Mouse (Mus musculus) CH12.LX (cell line): Measurements from ENCODE around the gene Gm49387. TPM values are rescaled to one million over a fixed set of nuclear protein-coding genes. Genes with fewer than 3 reads are reported as not detected.

Experiments used
- DNase-seq: peaks from one replicate; pipeline ENCODE4 v3.0.0-alpha.2; 2013; ENCODE audit errors: extremely low read depth
- H3K27ac ChIP-seq: 2 replicates; pipeline ENCODE4 v1.5.1; 2012; ENCODE audit warnings: low read depth, mild to moderate bottlenecking, control low read depth, moderate library complexity; ENCODE audit not compliant: insufficient read depth
- H3K27me3 ChIP-seq: replicated peaks from 2 replicates; pipeline ENCODE3; 2012; ENCODE audit warnings: inconsistent platforms
- H3K36me3 ChIP-seq, 2 experiments: replicated peaks in 1 of 2; 2 replicates each; pipeline versions ENCODE3 to v1.6.1; 2012; ENCODE audit warnings: inconsistent platforms in 1 of 2, low read length in 1 of 2, mild to moderate bottlenecking in 1 of 2, mixed read lengths in 1 of 2, moderate library complexity in 1 of 2; ENCODE audit not compliant: control insufficient read depth in 1 of 2, insufficient read depth in 1 of 2
- H3K4me1 ChIP-seq, 2 experiments: 2 replicates each; pipeline ENCODE4 v1.6.1; 2012; ENCODE audit warnings: inconsistent platforms in 1 of 2, moderate library complexity in 1 of 2; ENCODE audit not compliant: insufficient read depth in 2 of 2, control insufficient read depth in 1 of 2
- H3K4me2 ChIP-seq: 2 replicates; pipeline ENCODE4 v1.6.1; 2012; ENCODE audit warnings: low read depth, mild to moderate bottlenecking, control low read depth; ENCODE audit not compliant: poor library complexity, insufficient read depth, severe bottlenecking
- H3K4me3 ChIP-seq, 3 experiments: fragments of 150-350 bp in 1 of 3; sonication (generic) in 1 of 3; replicated peaks in 1 of 3; 2 replicates each; pipeline versions ENCODE3 to v1.5.1; 2011 to 2012; ENCODE audit warnings: low read depth in 2 of 3, low read length in 2 of 3, mild to moderate bottlenecking in 2 of 3, moderate library complexity in 2 of 3, control low read depth in 1 of 3, improper control_type of control experiment in 1 of 3, inconsistent platforms in 1 of 3, mixed read lengths in 1 of 3; ENCODE audit not compliant: poor library complexity in 1 of 3
- H3K79me2 ChIP-seq: replicated peaks from 2 replicates; pipeline ENCODE4 v1.6.1; 2012; ENCODE audit warnings: mild to moderate bottlenecking, moderate library complexity; ENCODE audit not compliant: control insufficient read depth, poor library complexity, insufficient read depth, severe bottlenecking; ENCODE audit errors: extremely low read depth
- H3K9ac ChIP-seq: 2 replicates; pipeline ENCODE4 v1.6.1; 2012; ENCODE audit warnings: low read depth, mild to moderate bottlenecking, control low read depth, moderate library complexity; ENCODE audit not compliant: insufficient read depth
- H3K9me3 ChIP-seq: replicated peaks from 2 replicates; pipeline ENCODE3; 2012; ENCODE audit warnings: low read length, inconsistent platforms, mixed read lengths
- BHLHE40 ChIP-seq: IDR thresholded peaks from 2 replicates; pipeline ENCODE4 v1.6.1; 2011; ENCODE audit warnings: mild to moderate bottlenecking, low read depth, low read length, improper control_type of control experiment
- CHD2 ChIP-seq: IDR thresholded peaks from 2 replicates; pipeline ENCODE4 v1.6.1; 2011; ENCODE audit warnings: low read length, improper control_type of control experiment
- CTCF ChIP-seq, 2 experiments: IDR thresholded peaks in 1 of 2; conservative IDR thresholded peaks in 1 of 2; 2 replicates each; pipeline ENCODE4 v1.5.1; 2011 to 2012; ENCODE audit warnings: low read depth in 2 of 2, low read length in 2 of 2, improper control_type of control experiment in 1 of 2, inconsistent platforms in 1 of 2, mild to moderate bottlenecking in 1 of 2, moderate library complexity in 1 of 2
- E2F4 ChIP-seq: IDR thresholded peaks from 2 replicates; pipeline ENCODE4 v1.6.1; 2011; ENCODE audit warnings: low read depth, low read length, improper control_type of control experiment; ENCODE audit not compliant: insufficient replicate concordance
- ELF1 ChIP-seq: IDR thresholded peaks from 2 replicates; pipeline ENCODE4 v1.6.1; 2014; ENCODE audit warnings: low read depth, mild to moderate bottlenecking, inconsistent platforms, low read length, improper control_type of control experiment
- ETS1 ChIP-seq: conservative IDR thresholded peaks from 2 replicates; pipeline ENCODE4 v1.6.1; 2012; ENCODE audit warnings: low read depth, mild to moderate bottlenecking, inconsistent platforms, low read length, improper control_type of control experiment, moderate library complexity
- IRF4 ChIP-seq: IDR thresholded peaks from 2 replicates; pipeline ENCODE4 v1.6.1; 2014; ENCODE audit warnings: low read depth, mild to moderate bottlenecking, inconsistent platforms, low read length, improper control_type of control experiment
- JUND ChIP-seq: conservative IDR thresholded peaks from 2 replicates; pipeline ENCODE4 v1.6.1; 2011; ENCODE audit warnings: low read depth, low read length, improper control_type of control experiment
- KAT2A ChIP-seq: IDR thresholded peaks from 2 replicates; pipeline ENCODE4 v1.6.1; 2012; ENCODE audit warnings: low read length, improper control_type of control experiment, inconsistent platforms; ENCODE audit not compliant: insufficient replicate concordance
- MEF2A ChIP-seq: IDR thresholded peaks from 2 replicates; pipeline ENCODE4 v1.6.1; 2014; ENCODE audit warnings: low read depth, mild to moderate bottlenecking, inconsistent platforms, low read length, improper control_type of control experiment, borderline replicate concordance
- NELFE ChIP-seq: IDR thresholded peaks from 2 replicates; pipeline ENCODE4 v1.6.1; 2011; ENCODE audit warnings: low read depth, low read length, improper control_type of control experiment
- RAD21 ChIP-seq: IDR thresholded peaks from 2 replicates; pipeline ENCODE4 v1.6.1; 2011; ENCODE audit warnings: low read depth, mild to moderate bottlenecking, low read length, improper control_type of control experiment, moderate library complexity
- RCOR1 ChIP-seq: conservative IDR thresholded peaks from 2 replicates; pipeline ENCODE4 v1.6.1; 2012; ENCODE audit warnings: low read depth, mild to moderate bottlenecking, inconsistent platforms, low read length, improper control_type of control experiment
- SIN3A ChIP-seq: IDR thresholded peaks from 2 replicates; pipeline ENCODE4 v1.6.1; 2012; ENCODE audit warnings: low read length, improper control_type of control experiment, inconsistent platforms
- TBP ChIP-seq: conservative IDR thresholded peaks from 2 replicates; pipeline ENCODE4 v1.6.1; 2011; ENCODE audit warnings: low read depth, low read length, improper control_type of control experiment
- USF2 ChIP-seq: conservative IDR thresholded peaks from 2 replicates; pipeline ENCODE4 v1.6.1; 2011; ENCODE audit warnings: low read depth, low read length, improper control_type of control experiment
- ZC3H11A ChIP-seq: IDR thresholded peaks from 2 replicates; pipeline ENCODE4 v1.6.1; 2012; ENCODE audit warnings: low read depth, mild to moderate bottlenecking, inconsistent platforms, low read length, improper control_type of control experiment
- ZMIZ1 ChIP-seq: IDR thresholded peaks from 2 replicates; pipeline ENCODE4 v1.6.1; 2012; ENCODE audit warnings: low read depth, mild to moderate bottlenecking, inconsistent platforms, low read length, improper control_type of control experiment
- dilution Hi-C: fragments of 300-500 bp; cut with MboI; formaldehyde crosslinking; loops from 2 replicates; pipeline ENCODE4 v1.14.3; 2020; ENCODE audit warnings: low sequenced_read_pairs; ENCODE audit not compliant: extremely low pct_unique_long_range_greater_than_20kb, extremely low pct_ligation_motif_present
- in situ Hi-C: fragments of 300-500 bp; cut with MboI; formaldehyde crosslinking; loops from 3 replicates; pipeline ENCODE4 v1.14.3; 2019; ENCODE audit warnings: low sequenced_read_pairs, low pct_ligation_motif_present, low pct_unique_long_range_greater_than_20kb, mixed read lengths
- polyA plus RNA-seq: library from polyadenylated mRNA; unstranded; fragments of >175 nt; gene quantifications from 2 replicates; pipeline ENCODE4 v1.2.1, GENCODE M21; 2012; ENCODE audit warnings: low read depth; ENCODE audit not compliant: insufficient read length
- total RNA-seq, 2 experiments: library from RNA; depleted of rRNA; stranded (reverse); fragments of 300-350 nt in 1 of 2; fragments of >200 nt in 1 of 2; gene quantifications; 2 replicates each; pipeline ENCODE4 v1.2.3; 2012 to 2014

Gene Gm49387
- total and polyA plus RNA-seq, 3 experiments: 0.71 TPM; not detected in 2

GRCm38 (mm10) chr14:31525040-31525810, 115.5 kb downstream of the Gm49387 start:
- no peak overlapping the region for H3K27ac ChIP-seq
- no peaks in the 10 kb centered on the region for H3K27me3 ChIP-seq
- peaks cover 13 to 61% of the 10 kb centered on the region in 2 experiments for H3K36me3 ChIP-seq
- H3K9ac ChIP-seq: no peak overlapping the region
- dilution Hi-C loops (no loop called here), in situ Hi-C loops (loop anchor here (5.0 kb wide), 1 partner anchor 72 kb away; no protein-coding TSS in a partner anchor)
- no peaks in the 10 kb centered on the region for H3K79me2 ChIP-seq
- H3K4me3 ChIP-seq: no peak overlapping the region
- H3K4me2 ChIP-seq: no peak overlapping the region
- TF ChIP-seq NELFE: no peak
- TF ChIP-seq MEF2A: no peak
- no peak for TF ChIP-seq JUND
- TF ChIP-seq RCOR1: no peak
- no peak for TF ChIP-seq SIN3A
- TF ChIP-seq E2F4: no peak
- no peak for TF ChIP-seq CHD2
- no peak for TF ChIP-seq ZC3H11A
- TF ChIP-seq CTCF (conservative IDR thresholded peaks at IDR 0.05 in 1 of 2, IDR thresholded peaks at IDR 0.05 in 1 of 2; ENCODE audit: low read depth in 2 of 2, low read length in 2 of 2): no peak
- no peak for TF ChIP-seq RAD21
- no peak for TF ChIP-seq BHLHE40
- TF ChIP-seq KAT2A: no peak
- no peak for TF ChIP-seq ETS1
- no peak for TF ChIP-seq ZMIZ1
- H3K9me3 ChIP-seq: no peaks in the 10 kb centered on the region
- DNase-seq: no peak
- peaks cover 0 to 1% of the 10 kb centered on the region in 2 experiments; a peak in 1 of 4 replicates for H3K4me1 ChIP-seq

GRCm38 (mm10) chr14:31521318-31521717, 119.4 kb downstream of the Gm49387 start:
- dilution Hi-C loops: no loop called here
- Histone ChIP-seq H3K4me2 (no peak overlapping the region), H3K27ac (no peak overlapping the region), H3K4me3 (no peak overlapping the region), H3K27me3 (no peaks in the 10 kb centered on the region), H3K79me2 (no peaks in the 10 kb centered on the region), H3K9ac (no peak overlapping the region), H3K4me1 (peaks cover 0 to 9% of the 10 kb centered on the region in 2 experiments; a peak in 1 of 4 replicates), H3K9me3 (no peaks in the 10 kb centered on the region), H3K36me3 (peaks cover 13 to 36% of the 10 kb centered on the region in 2 experiments)
- TF ChIP-seq ELF1 (no peak), CTCF (conservative IDR thresholded peaks at IDR 0.05 in 1 of 2, IDR thresholded peaks at IDR 0.05 in 1 of 2; ENCODE audit: low read depth in 2 of 2, low read length in 2 of 2) (no peak), USF2 (no peak), TBP (no peak), RCOR1 (no peak), IRF4 (no peak), BHLHE40 (no peak)
- in situ Hi-C loops: no loop called here
- DNase-seq: no peak
